Mouse (Mus musculus) intestine, embryonic 14.5 days (tissue): Measurements from ENCODE around the gene Has3. TPM values are rescaled to one million over a fixed set of nuclear protein-coding genes. Genes with fewer than 3 reads are reported as not detected.
"Not testable (repeated sequence)": the region's sequence is repeated elsewhere in the genome, so short reads cannot be mapped to it uniquely, and the experiment has no call there.

Experiments used
- ATAC-seq: fragments of 200-750 bp; cut with Nextera tagmentation; replicated peaks from 2 replicates; pipeline ENCODE4 v1.8.0; 2017; ENCODE audit warnings: low read depth, moderate number of reproducible peaks, moderate TSS enrichment, moderate library complexity; ENCODE audit not compliant: low FRiP score, low TSS enrichment
- DNase-seq: peaks from one replicate; pipeline ENCODE4 v3.0.0-alpha.2; 2018; ENCODE audit warnings: low spot score
- H3K27ac ChIP-seq: fragments of 300-500 bp; sonication (generic); 2 replicates; pipeline ENCODE4 v1.5.1; 2014; ENCODE audit warnings: low read depth, mild to moderate bottlenecking, control low read depth
- H3K27me3 ChIP-seq: fragments of 300-500 bp; sonication (generic); replicated peaks from 2 replicates; pipeline ENCODE4 v1.6.1; 2014; ENCODE audit warnings: low read length, control low read depth; ENCODE audit not compliant: control insufficient read depth, insufficient read depth
- H3K36me3 ChIP-seq: fragments of 300-500 bp; sonication (generic); 2 replicates; pipeline ENCODE4 v1.6.1; 2014; ENCODE audit warnings: low read length, control low read depth; ENCODE audit not compliant: control insufficient read depth, insufficient read depth
- H3K4me1 ChIP-seq: fragments of 300-500 bp; sonication (generic); replicated peaks from 2 replicates; pipeline ENCODE4 v1.6.1; 2014; ENCODE audit warnings: low read length, control low read depth, mixed read lengths; ENCODE audit not compliant: control insufficient read depth, insufficient read depth
- H3K4me2 ChIP-seq: fragments of 300-500 bp; sonication (generic); 2 replicates; pipeline ENCODE4 v1.6.1; 2014; ENCODE audit warnings: low read length
- H3K4me3 ChIP-seq: fragments of 300-500 bp; sonication (generic); 2 replicates; pipeline ENCODE4 v1.5.1; 2014; ENCODE audit warnings: low read depth, low read length, control low read depth, mixed read lengths
- H3K9ac ChIP-seq: fragments of 300-500 bp; sonication (generic); 2 replicates; pipeline ENCODE4 v1.6.1; 2014; ENCODE audit warnings: mild to moderate bottlenecking, low read length
- H3K9me3 ChIP-seq: fragments of 300-500 bp; sonication (generic); 2 replicates; pipeline ENCODE4 v1.6.1; 2016; ENCODE audit warnings: low read length, control low read depth; ENCODE audit not compliant: control insufficient read depth
- WGBS: fragments of 180-500 bp; shearing (Covaris S2); extraction: QIAGEN DNeasy Blood & Tissue Kit; methylation state at CpG from one replicate; pipeline ENCODE4 v1.1.7; 2014; 5-methylcytosine and 5-hydroxymethylcytosine counted together
- polyA plus RNA-seq: library from polyadenylated mRNA; unstranded; fragments of >200 nt; fragmentation: Nextera tagmentation; extraction: Ambion mirVana; gene quantifications from 2 replicates; pipeline ENCODE4 v1.2.1, GENCODE M21; 2014

Has3 gene
- polyA plus RNA-seq, 1 experiment from 2014 or later = 0.14 TPM

- Histone ChIP-seq H3K9ac (no peak overlapping the region), H3K4me2 (no peak overlapping the region), H3K36me3 (peaks cover 81% of the 10 kb centered on the region), H3K9me3 (no peaks in the 10 kb centered on the region), H3K27ac (no peak overlapping the region), H3K4me3 (no peak overlapping the region), H3K27me3 (no peaks in the 10 kb centered on the region), H3K4me1 (no peaks in the 10 kb centered on the region)
- 92% methylated on average over 8 of the region's 8 CpGs for WGBS
- DNase-seq (no peak), ATAC-seq (no peak)
Measured at GRCm38 (mm10) chr8:106919721-106920394, 49.8 kb downstream of the Has3 start.

GRCm38 (mm10) chr8:106920395-106920741 is 50.3 kb downstream of the Has3 start:
- DNase-seq = no peak
- no peak for ATAC-seq
- no peaks in the 10 kb centered on the region for H3K9me3 ChIP-seq
- H3K9ac ChIP-seq = no peak overlapping the region
- WGBS = 95% methylated on average over 5 of the region's 5 CpGs
- H3K27ac ChIP-seq = no peak overlapping the region
- H3K4me3 ChIP-seq = no peak overlapping the region
- no peaks in the 10 kb centered on the region for H3K4me1 ChIP-seq
- no peaks in the 10 kb centered on the region for H3K27me3 ChIP-seq
- no peak overlapping the region for H3K4me2 ChIP-seq
- peaks cover 76% of the 10 kb centered on the region for H3K36me3 ChIP-seq

GRCm38 (mm10) chr8:106924057-106924456 is 54.0 kb downstream of the Has3 start:
- H3K9ac ChIP-seq = no peak overlapping the region
- H3K4me3 ChIP-seq = no peak overlapping the region
- H3K9me3 ChIP-seq = no peaks in the 10 kb centered on the region
- H3K36me3 ChIP-seq = peaks cover 39% of the 10 kb centered on the region
- no peak overlapping the region for H3K27ac ChIP-seq
- H3K4me1 ChIP-seq = peaks cover 2% of the 10 kb centered on the region; the same call in 1 of the 2 replicates
- DNase-seq (no peak), ATAC-seq (no peak)
- 85% methylated on average over 4 of the region's 4 CpGs for WGBS
- H3K4me2 ChIP-seq = no peak overlapping the region
- no peaks in the 10 kb centered on the region for H3K27me3 ChIP-seq

GRCm38 (mm10) chr8:106924904-106925349 is 54.9 kb downstream of the Has3 start:
- Histone ChIP-seq H3K4me2 (no peak overlapping the region), H3K4me3 (no peak overlapping the region), H3K27ac (no peak overlapping the region; the same call in 1 of the 2 replicates), H3K9me3 (no peaks in the 10 kb centered on the region), H3K9ac (no peak overlapping the region), H3K36me3 (peaks cover 31% of the 10 kb centered on the region), H3K4me1 (peaks cover 9% of the 10 kb centered on the region; the same call in 1 of the 2 replicates), H3K27me3 (no peaks in the 10 kb centered on the region)
- ATAC-seq (no peak), DNase-seq (no peak)
- 70% methylated on average over 8 of the region's 8 CpGs for WGBS

- H3K36me3 ChIP-seq = peaks cover 26% of the 10 kb centered on the region
- no peak overlapping the region for H3K9ac ChIP-seq
- no peak for DNase-seq
- no peak overlapping the region for H3K27ac ChIP-seq
- no peak overlapping the region for H3K4me2 ChIP-seq
- WGBS = 95% methylated on average over 4 of the region's 4 CpGs
- H3K9me3 ChIP-seq = no peaks in the 10 kb centered on the region
- no peaks in the 10 kb centered on the region for H3K27me3 ChIP-seq
- ATAC-seq = no peak
- H3K4me1 ChIP-seq = peaks cover 9% of the 10 kb centered on the region; the same call in 1 of the 2 replicates
- no peak overlapping the region for H3K4me3 ChIP-seq
Measured at GRCm38 (mm10) chr8:106925446-106925845, 55.4 kb downstream of the Has3 start.

- no peak for ATAC-seq
- peaks cover 13% of the 10 kb centered on the region for H3K36me3 ChIP-seq
- H3K27me3 ChIP-seq = no peaks in the 10 kb centered on the region
- H3K4me2 ChIP-seq = no peak overlapping the region
- WGBS = 50% methylated on average over 4 of the region's 4 CpGs
- no peaks in the 10 kb centered on the region for H3K9me3 ChIP-seq
- H3K4me1 ChIP-seq = peaks cover 9% of the 10 kb centered on the region; the same call in 1 of the 2 replicates
- no peak overlapping the region for H3K4me3 ChIP-seq
- H3K9ac ChIP-seq = no peak overlapping the region
- no peak for DNase-seq
- no peak overlapping the region for H3K27ac ChIP-seq
Measured at GRCm38 (mm10) chr8:106927247-106927646, 57.2 kb downstream of the Has3 start.

GRCm38 (mm10) chr8:106928182-106928581 is 58.1 kb downstream of the Has3 start:
- not testable (repeated sequence) for H3K4me2 ChIP-seq, H3K36me3 ChIP-seq, H3K4me1 ChIP-seq, H3K4me3 ChIP-seq, H3K27ac ChIP-seq, ATAC-seq, H3K27me3 ChIP-seq, H3K9ac ChIP-seq, DNase-seq, H3K9me3 ChIP-seq
- WGBS = 95% methylated on average over 10 of the region's 11 CpGs

GRCm38 (mm10) chr8:106929155-106929913 is 59.3 kb downstream of the Has3 start:
- Histone ChIP-seq H3K4me1 (peaks cover 9% of the 10 kb centered on the region; the same call in 1 of the 2 replicates), H3K27ac (peak overlapping the region; percentile 48), H3K4me2 (no peak overlapping the region), H3K36me3 (no peaks in the 10 kb centered on the region), H3K9ac (no peak overlapping the region), H3K9me3 (no peaks in the 10 kb centered on the region), H3K4me3 (no peak overlapping the region), H3K27me3 (no peaks in the 10 kb centered on the region)
- DNase-seq = no peak
- ATAC-seq = no peak
- WGBS = 48% methylated on average over 6 of the region's 6 CpGs
